Mouse (Mus musculus): ENCODE results near the gene Itgb7. TPM values are rescaled to one million over a fixed set of nuclear protein-coding genes. Genes with fewer than 3 reads are reported as not detected.
A peak's percentile ranks its signal among the peaks of the same experiment; 100 is the strongest.

Gene Itgb7
- polyA plus RNA-seq, 1 experiment: 2.0 TPM

GRCm38 (mm10) chr15:102194439-102194838 is 37.3 kb downstream of the Itgb7 start:
- Histone ChIP-seq H3K27me3 (ENCODE audit: control insufficient read depth, insufficient read depth, insufficient read length) (no peaks in the 10 kb centered on the region), H3K4me2 (ENCODE audit: low read depth) (no peak overlapping the region), H3K79me2 (ENCODE audit: control insufficient read depth, insufficient read depth) (no peaks in the 10 kb centered on the region), H3ac (ENCODE audit: control insufficient read depth, insufficient read length) (no peak overlapping the region), H3K4me3 (no peak overlapping the region), H3K36me3 (ENCODE audit: control insufficient read depth, insufficient read depth) (no peaks in the 10 kb centered on the region)
- TF ChIP-seq TCF12 (IDR thresholded peaks at IDR 0.05; ENCODE audit: insufficient read depth, poor library complexity, severe bottlenecking) (no peak), POLR2A (IDR thresholded peaks at IDR 0.05; ENCODE audit: insufficient read length, low read depth) (no peak), SRF (IDR thresholded peaks at IDR 0.05; ENCODE audit: control insufficient read depth, insufficient read length, low read depth) (no peak), MYOG (IDR thresholded peaks at IDR 0.05; ENCODE audit: control insufficient read depth in 1 of 3, insufficient read depth in 1 of 3, insufficient read length in 2 of 3, low read depth in 2 of 3) (no peak), POLR2AphosphoS2 (IDR thresholded peaks at IDR 0.05; ENCODE audit: insufficient read length, low read depth) (no peak), REST (IDR thresholded peaks at IDR 0.05; ENCODE audit: insufficient read depth, insufficient read length) (no peak), E2F4 (IDR thresholded peaks at IDR 0.05; ENCODE audit: insufficient read depth) (no peak), TCF3 (IDR thresholded peaks at IDR 0.05; ENCODE audit: insufficient read length, low read depth) (no peak), CEBPB (IDR thresholded peaks at IDR 0.05; ENCODE audit: insufficient read depth, poor library complexity, severe bottlenecking) (no peak), MAX (IDR thresholded peaks at IDR 0.05; ENCODE audit: low read depth) (no peak), MYOD1 (IDR thresholded peaks at IDR 0.05; ENCODE audit: control insufficient read depth in 1 of 3, insufficient read length in 2 of 3, low read depth in 2 of 3) (no peak)

- Histone ChIP-seq H3K4me2 (ENCODE audit: low read depth) (peak overlapping the region; percentile 35), H3K36me3 (ENCODE audit: control insufficient read depth, insufficient read depth) (no peaks in the 10 kb centered on the region), H3K4me3 (no peak overlapping the region), H3K79me2 (ENCODE audit: control insufficient read depth, insufficient read depth) (no peaks in the 10 kb centered on the region), H3ac (ENCODE audit: control insufficient read depth, insufficient read length) (no peak overlapping the region), H3K27me3 (ENCODE audit: control insufficient read depth, insufficient read depth, insufficient read length) (no peaks in the 10 kb centered on the region)
- no peak for TF ChIP-seq TCF3 (IDR thresholded peaks at IDR 0.05; ENCODE audit: insufficient read length, low read depth)
- TF ChIP-seq CEBPB (IDR thresholded peaks at IDR 0.05; ENCODE audit: insufficient read depth, poor library complexity, severe bottlenecking): peak; percentile 96
Observed at GRCm38 (mm10) chr15:102193652-102194051, 38.1 kb downstream of the Itgb7 start.

GRCm38 (mm10) chr15:102192820-102193386 is 38.8 kb downstream of the Itgb7 start:
- no peaks in the 10 kb centered on the region for H3K79me2 ChIP-seq (ENCODE audit: control insufficient read depth, insufficient read depth)
- H3ac ChIP-seq (ENCODE audit: control insufficient read depth, insufficient read length): no peak overlapping the region
- TF ChIP-seq MAX (IDR thresholded peaks at IDR 0.05; ENCODE audit: low read depth): no peak
- TF ChIP-seq TCF3 (IDR thresholded peaks at IDR 0.05; ENCODE audit: insufficient read length, low read depth): no peak
- no peak for TF ChIP-seq SRF (IDR thresholded peaks at IDR 0.05; ENCODE audit: control insufficient read depth, insufficient read length, low read depth)
- no peak for TF ChIP-seq POLR2A (IDR thresholded peaks at IDR 0.05; ENCODE audit: insufficient read length, low read depth)
- TF ChIP-seq CEBPB (IDR thresholded peaks at IDR 0.05; ENCODE audit: insufficient read depth, poor library complexity, severe bottlenecking): no peak
- no peak for TF ChIP-seq TCF12 (IDR thresholded peaks at IDR 0.05; ENCODE audit: insufficient read depth, poor library complexity, severe bottlenecking)
- TF ChIP-seq POLR2AphosphoS2 (IDR thresholded peaks at IDR 0.05; ENCODE audit: insufficient read length, low read depth): no peak
- no peak for TF ChIP-seq E2F4 (IDR thresholded peaks at IDR 0.05; ENCODE audit: insufficient read depth)
- no peak overlapping the region for H3K4me3 ChIP-seq
- H3K27me3 ChIP-seq (ENCODE audit: control insufficient read depth, insufficient read depth, insufficient read length): no peaks in the 10 kb centered on the region
- H3K36me3 ChIP-seq (ENCODE audit: control insufficient read depth, insufficient read depth): no peaks in the 10 kb centered on the region
- peak overlapping the region; percentile 35 for H3K4me2 ChIP-seq (ENCODE audit: low read depth)

- Histone ChIP-seq H3K27me3 (ENCODE audit: control insufficient read depth, insufficient read depth, insufficient read length) (no peaks in the 10 kb centered on the region), H3K36me3 (ENCODE audit: control insufficient read depth, insufficient read depth) (no peaks in the 10 kb centered on the region), H3K4me2 (ENCODE audit: low read depth) (peak overlapping the region; percentile 35), H3K4me3 (no peak overlapping the region), H3K79me2 (ENCODE audit: control insufficient read depth, insufficient read depth) (no peaks in the 10 kb centered on the region), H3ac (ENCODE audit: control insufficient read depth, insufficient read length) (no peak overlapping the region)
- TF ChIP-seq E2F4 (IDR thresholded peaks at IDR 0.05; ENCODE audit: insufficient read depth): no peak
- no peak for TF ChIP-seq POLR2A (IDR thresholded peaks at IDR 0.05; ENCODE audit: insufficient read length, low read depth)
- TF ChIP-seq SRF (IDR thresholded peaks at IDR 0.05; ENCODE audit: control insufficient read depth, insufficient read length, low read depth): no peak
- no peak for TF ChIP-seq TCF12 (IDR thresholded peaks at IDR 0.05; ENCODE audit: insufficient read depth, poor library complexity, severe bottlenecking)
- TF ChIP-seq USF1 (IDR thresholded peaks at IDR 0.05; ENCODE audit: low read depth): no peak
- no peak for TF ChIP-seq MYOG (IDR thresholded peaks at IDR 0.05; ENCODE audit: control insufficient read depth in 1 of 3, insufficient read depth in 1 of 3, insufficient read length in 2 of 3, low read depth in 2 of 3)
- TF ChIP-seq POLR2AphosphoS2 (IDR thresholded peaks at IDR 0.05; ENCODE audit: insufficient read length, low read depth): no peak
- no peak for TF ChIP-seq MYOD1 (IDR thresholded peaks at IDR 0.05; ENCODE audit: control insufficient read depth in 1 of 3, insufficient read length in 2 of 3, low read depth in 2 of 3)
- TF ChIP-seq REST (IDR thresholded peaks at IDR 0.05; ENCODE audit: insufficient read depth, insufficient read length): no peak
- TF ChIP-seq TCF3 (IDR thresholded peaks at IDR 0.05; ENCODE audit: insufficient read length, low read depth): no peak
- TF ChIP-seq CEBPB (IDR thresholded peaks at IDR 0.05; ENCODE audit: insufficient read depth, poor library complexity, severe bottlenecking): no peak
- no peak for TF ChIP-seq MAX (IDR thresholded peaks at IDR 0.05; ENCODE audit: low read depth)
Observed at GRCm38 (mm10) chr15:102192271-102192812, 39.4 kb downstream of the Itgb7 start.

- H3K4me2 ChIP-seq (ENCODE audit: low read depth): no peak overlapping the region
- no peaks in the 10 kb centered on the region for H3K36me3 ChIP-seq (ENCODE audit: control insufficient read depth, insufficient read depth)
- H3K4me3 ChIP-seq: no peak overlapping the region
- H3ac ChIP-seq (ENCODE audit: control insufficient read depth, insufficient read length): no peak overlapping the region
- no peaks in the 10 kb centered on the region for H3K27me3 ChIP-seq (ENCODE audit: control insufficient read depth, insufficient read depth, insufficient read length)
- H3K79me2 ChIP-seq (ENCODE audit: control insufficient read depth, insufficient read depth): no peaks in the 10 kb centered on the region
- TF ChIP-seq USF1 (IDR thresholded peaks at IDR 0.05; ENCODE audit: low read depth) (no peak), TCF12 (IDR thresholded peaks at IDR 0.05; ENCODE audit: insufficient read depth, poor library complexity, severe bottlenecking) (no peak), POLR2AphosphoS2 (IDR thresholded peaks at IDR 0.05; ENCODE audit: insufficient read length, low read depth) (no peak), SRF (IDR thresholded peaks at IDR 0.05; ENCODE audit: control insufficient read depth, insufficient read length, low read depth) (no peak)
Observed at GRCm38 (mm10) chr15:102191699-102192098, 40.0 kb downstream of the Itgb7 start.
